Mouse (Mus musculus) spleen, postnatal 0 days (tissue): Measurements from ENCODE around the gene Ctsg. TPM values are rescaled to one million over a fixed set of nuclear protein-coding genes. Genes with fewer than 3 reads are reported as not detected.

Experiments
- polyA plus RNA-seq: library from polyadenylated mRNA; unstranded; fragments of >200 nt; fragmentation: Nextera tagmentation; extraction: Ambion mirVana; gene quantifications from 2 replicates; pipeline ENCODE4 v1.2.1, GENCODE M21; 2015

The Ctsg gene
- 81.1 and 110 TPM in 2 replicates for polyA plus RNA-seq

GRCm38 (mm10) chr14:56102386-56102785 is at the start of gene Ctsg:
Gene Ctsg, minus strand, starts transcription at chr14:56102574.

DNA sequence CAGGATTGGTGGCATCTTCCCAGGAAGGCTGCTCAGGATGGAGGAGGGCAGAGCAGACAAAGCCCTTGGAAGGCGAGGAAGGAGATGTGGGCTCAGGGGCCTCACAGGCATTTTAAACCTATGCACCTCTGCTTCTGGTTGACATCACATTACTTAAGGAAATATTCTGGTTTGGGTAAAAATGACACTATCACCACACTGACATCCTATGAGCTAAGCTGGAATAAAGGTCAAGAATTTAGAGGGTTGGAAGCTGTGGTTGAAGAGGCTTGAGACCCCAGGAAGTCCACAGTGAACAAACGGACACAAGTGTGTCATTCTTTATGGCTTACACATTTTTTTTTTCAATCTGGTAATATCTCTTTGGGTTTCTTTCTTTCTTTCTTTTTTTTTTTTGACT is 30.1 kb upstream of the Ctsg start, which contains the start of gene Gzmd:
Gene Gzmd, minus strand, starts transcription at position 101 of the 400 bp plus-strand sequence.

DNA sequence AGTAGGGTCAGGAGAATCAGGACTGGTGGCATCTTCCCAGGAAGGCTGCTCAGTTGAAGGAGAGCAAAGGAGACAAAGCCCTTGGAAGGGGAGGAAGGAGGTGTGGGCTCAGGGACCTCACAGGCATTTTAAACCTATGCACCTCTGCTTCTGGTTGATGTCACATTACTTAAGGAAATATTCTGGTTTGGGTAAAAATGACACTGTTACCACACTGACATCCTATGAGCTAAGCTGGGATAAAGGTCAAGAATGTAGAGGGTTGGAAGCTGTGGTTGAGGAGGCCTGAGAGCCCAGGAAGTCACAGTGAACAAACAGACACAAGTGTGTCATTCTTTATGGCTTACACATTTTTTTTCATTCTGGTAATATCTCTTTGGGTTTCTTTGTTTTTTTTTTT is 18.2 kb upstream of the Ctsg start, which contains the start of gene Gzme:
Gene Gzme, minus strand, starts transcription at position 101 of the 400 bp plus-strand sequence.

GRCm38 (mm10) chr14:56085167-56085566 is 17.2 kb downstream of the Ctsg start, which contains the start of gene Mcpt8:
Gene Mcpt8, minus strand, starts transcription at chr14:56085273.

GRCm38 (mm10) chr14:56062213-56062612 is 40.2 kb downstream of the Ctsg start, which contains the start of gene Mcpt4:
Gene Mcpt4, minus strand, starts transcription at chr14:56062313.

Other genes starting within 250 kb of the Ctsg start
- 1.6 and 2.8 TPM in 2 replicates for gene Nynrin, start 248.6 kb downstream of the Ctsg start, polyA plus RNA-seq
- gene Cbln3, start 218.2 kb downstream of the Ctsg start, polyA plus RNA-seq: 0.05 and 0.22 TPM in 2 replicates
- gene Khnyn, start 217.6 kb downstream of the Ctsg start, polyA plus RNA-seq: 7.6 and 10.2 TPM in 2 replicates
- 22.0 and 25.5 TPM in 2 replicates for gene Sdr39u1, start 202.3 kb downstream of the Ctsg start, polyA plus RNA-seq
- 249 and 554 TPM in 2 replicates for gene Cma1, start 157.9 kb downstream of the Ctsg start, polyA plus RNA-seq
- gene Cma2, start 151.6 kb downstream of the Ctsg start, polyA plus RNA-seq: 0.45 and 0.92 TPM in 2 replicates
- gene Mcpt1, start 84.6 kb downstream of the Ctsg start, polyA plus RNA-seq: 0.36 and 0.63 TPM in 2 replicates
- not detected in 2 replicates for gene Mcpt9, start 72.1 kb downstream of the Ctsg start, polyA plus RNA-seq
- 2.1 and 4.4 TPM in 2 replicates for gene Mcpt2, start 60.5 kb downstream of the Ctsg start, polyA plus RNA-seq
- 129 and 337 TPM in 2 replicates for gene Mcpt4, start 40.3 kb downstream of the Ctsg start, polyA plus RNA-seq
- 32.2 and 48.0 TPM in 2 replicates for gene Mcpt8, start 17.3 kb downstream of the Ctsg start, polyA plus RNA-seq
- not detected in 2 replicates for gene Gzme, start 18.1 kb upstream of the Ctsg start, polyA plus RNA-seq
- not detected in 2 replicates for gene Gzmd, start 30.0 kb upstream of the Ctsg start, polyA plus RNA-seq
- not detected in 2 replicates for gene Gzmg, start 57.0 kb upstream of the Ctsg start, polyA plus RNA-seq
- gene Gzmn, start 72.0 kb upstream of the Ctsg start, polyA plus RNA-seq: not detected in 2 replicates
- gene Gzmf, start 108.8 kb upstream of the Ctsg start, polyA plus RNA-seq: not detected in 2 replicates
- gene Gzmc, start 132.1 kb upstream of the Ctsg start, polyA plus RNA-seq: not detected in 2 replicates
- gene Gzmb, start 159.7 kb upstream of the Ctsg start, polyA plus RNA-seq: 1.6 and 3.4 TPM in 2 replicates